Mouse (Mus musculus) kidney, embryonic 14.5 days (tissue): ENCODE data around the gene Cytl1. TPM values are rescaled to one million over a fixed set of nuclear protein-coding genes. Genes with fewer than 3 reads are reported as not detected.

Experiments used
- polyA plus RNA-seq: library from polyadenylated mRNA; unstranded; fragments of >200 nt; fragmentation: Nextera tagmentation; extraction: Ambion mirVana; gene quantifications from 2 replicates; pipeline ENCODE4 v1.2.1, GENCODE M21; 2014

The Cytl1 gene
- polyA plus RNA-seq, 1 experiment from 2014 or later: 0.26 TPM

Other genes with a start within 250 kb of the Cytl1 start
- 0.84 and 3.7 TPM in 2 replicates for gene Stk32b, start 18.3 kb upstream of the Cytl1 start, polyA plus RNA-seq
- gene Msx1, start 89.1 kb downstream of the Cytl1 start, polyA plus RNA-seq: 2.6 and 3.1 TPM in 2 replicates